Mouse (Mus musculus) neutrophil, adult 65 days (primary cell): Measurements from ENCODE around the gene Gm10638. TPM values are rescaled to one million over a fixed set of nuclear protein-coding genes. Genes with fewer than 3 reads are reported as not detected.

Experiments
- total RNA-seq: library from RNA; stranded (reverse); gene quantifications from 2 replicates; pipeline ENCODE4 v1.2.4, GENCODE M21; 2023

The Gm10638 gene
- total RNA-seq = 0.54 TPM in 1 of 2 replicates, not detected in the other

GRCm38 (mm10) chr8:86745221-86745934 is at the start of gene Gm10638, which contains the start of gene Siah1a:
Gene Gm10638 (plus strand): TSS chr8:86745699.
Gene Siah1a (minus strand): TSS chr8:86745934.

Other genes starting within 250 kb of the Gm10638 start
- not detected in 2 replicates for gene Abcc12, start 165.0 kb upstream of the Gm10638 start, total RNA-seq
- gene Lonp2, start 121.7 kb upstream of the Gm10638 start, total RNA-seq = 59.9 and 66.0 TPM in 2 replicates
- 14.9 and 24.9 TPM in 2 replicates for gene Siah1a, start 235 bp downstream of the Gm10638 start, total RNA-seq
- 78.1 and 101 TPM in 2 replicates for gene N4bp1, start 139.6 kb downstream of the Gm10638 start, total RNA-seq